Mouse (Mus musculus): Measurements from ENCODE around the gene Armcx1.

DNA sequence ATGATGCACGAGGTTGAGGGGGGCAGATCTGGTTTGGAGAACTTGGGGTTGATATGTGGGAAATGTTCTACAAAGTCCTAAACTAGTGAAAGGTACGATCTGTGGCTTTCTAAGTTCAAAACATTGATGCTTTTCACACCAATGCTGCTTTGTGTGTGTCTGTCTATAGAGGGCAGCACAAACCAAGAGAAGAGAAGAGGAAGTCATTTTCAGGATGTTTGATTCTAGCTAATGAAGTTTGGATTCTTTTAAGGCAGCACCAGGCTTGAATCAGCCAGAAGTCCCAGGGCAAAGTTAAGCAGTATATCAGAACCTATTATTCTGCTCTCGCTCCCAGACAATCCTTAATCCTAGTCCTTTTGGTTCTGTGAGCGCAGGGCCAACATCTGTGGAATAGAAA is 12.0 kb downstream of the Armcx1 start:
- TF ChIP-seq CTCF (IDR thresholded peaks at IDR 0.05; ENCODE audit: low read depth) (peak; percentile 68), EP300 (IDR thresholded peaks at IDR 0.05; ENCODE audit: low read depth) (no peak)

Measured in heart, postnatal 0 days (tissue).